In genomic region chr10:117217246-117217840, GRCm38 (mm10) we compare ENCODE assay signal across 18 mouse cellular contexts. TPM values are rescaled to one million over a fixed set of nuclear protein-coding genes. Genes with fewer than 3 reads are reported as not detected.
DNase-seq lines count a peak whose midpoint lies in the region; ATAC-seq lines count a peak whose summit lies in the region.
"Had no signal": no experiment of that assay in that cellular context is flagged by ENCODE, and none has a peak within 500 bp of the region (broad histone marks: within the 10 kb centered on the region; RNA-seq: fewer than 3 reads in every experiment).

No protein-coding gene starts in this region.

- no peak overlapping the region for H3K27ac ChIP-seq in liver, embryonic 11.5 days (ENCODE audit: low read depth, low read length)
- H3K27ac ChIP-seq in limb, embryonic 10.5 days: no peak overlapping the region
- H3K27ac ChIP-seq: heart, embryonic 13.5 days; hindbrain, embryonic 12.5 days; midbrain, embryonic 13.5 days had no signal

- H3K27me3 ChIP-seq in liver, embryonic 11.5 days (replicated peaks; ENCODE audit: control insufficient read depth, insufficient read depth, low read length): no peaks in the 10 kb centered on the region
- H3K27me3 ChIP-seq in limb, embryonic 10.5 days (ENCODE audit: low read depth, poor library complexity, severe bottlenecking): no peaks in the 10 kb centered on the region
- H3K27me3 ChIP-seq: heart, embryonic 13.5 days; hindbrain, embryonic 12.5 days; midbrain, embryonic 13.5 days had no signal

- no peak for ATAC-seq in CD4-positive, CD25-positive, alpha-beta regulatory T cell, adult 4 months
- ATAC-seq in liver, embryonic 11.5 days (replicated peaks; ENCODE audit: low FRiP score): peak; percentile 52; the same call in 1 of the 2 replicates

- H3K9ac ChIP-seq in liver, embryonic 11.5 days (ENCODE audit: low read depth, low read length): no peak overlapping the region
- H3K9ac ChIP-seq: heart, embryonic 13.5 days; hindbrain, embryonic 12.5 days; midbrain, embryonic 13.5 days had no signal

- intact Hi-C loops in heart, postnatal 10 days (cut with DNase I): no loop called here

- peak; percentile 33 for DNase-seq in CD4-positive, CD25-positive, alpha-beta regulatory T cell, adult 2 months (ENCODE audit: low read depth, low spot score)
- DNase-seq in 3T3-L1 (ENCODE audit: low read depth, low spot score): peak; percentile 10
- DNase-seq in adrenal gland, adult 8-10 months: peak; percentile 71
- DNase-seq in liver, embryonic 11.5 days (ENCODE audit: low spot score): no peak
- DNase-seq in layer of hippocampus, adult 9-10 months (ENCODE audit: low spot score): no peak
- DNase-seq in limb, embryonic 10.5 days (ENCODE audit: low spot score): no peak
- no peak for DNase-seq in heart, postnatal 10 days
- DNase-seq: cerebellum, adult 11 months had no signal

- 76% methylated on average over 20 of the region's 20 CpGs for WGBS in liver, embryonic 11.5 days
- WGBS in limb, embryonic 10.5 days: 85% methylated on average over 20 of the region's 20 CpGs

- H3K36me3 ChIP-seq in liver, embryonic 11.5 days (ENCODE audit: control insufficient read depth, insufficient read depth, low read length): peaks cover 60% of the 10 kb centered on the region
- H3K36me3 ChIP-seq in limb, embryonic 10.5 days: peaks cover 93% of the 10 kb centered on the region

- no peak overlapping the region for H3K4me3 ChIP-seq in liver, embryonic 11.5 days (ENCODE audit: low read depth, low read length)
- H3K4me3 ChIP-seq in limb, embryonic 10.5 days: no peak overlapping the region
- H3K4me3 ChIP-seq: heart, embryonic 13.5 days; hindbrain, embryonic 12.5 days; midbrain, embryonic 13.5 days had no signal

- H3K9me3 ChIP-seq in liver, embryonic 11.5 days (ENCODE audit: control insufficient read depth, low read length): no peaks in the 10 kb centered on the region
- H3K9me3 ChIP-seq in limb, embryonic 10.5 days (replicated peaks): no peaks in the 10 kb centered on the region
- H3K9me3 ChIP-seq: heart, embryonic 13.5 days; hindbrain, embryonic 12.5 days; midbrain, embryonic 13.5 days had no signal

- H3K4me1 ChIP-seq in liver, embryonic 11.5 days (replicated peaks; ENCODE audit: control insufficient read depth, insufficient read depth, low read length): peaks cover 4% of the 10 kb centered on the region; the same call in 1 of the 2 replicates
- 0 out of 2 replicates have a peak, but pooled peaks cover 2% of the 10 kb centered on the region for H3K4me1 ChIP-seq in limb, embryonic 10.5 days
- H3K4me1 ChIP-seq: heart, embryonic 13.5 days; hindbrain, embryonic 12.5 days had no signal

- no peak overlapping the region for H3K4me2 ChIP-seq in liver, embryonic 11.5 days
- H3K4me2 ChIP-seq: heart, embryonic 13.5 days; hindbrain, embryonic 12.5 days; midbrain, embryonic 13.5 days had no signal

RNA-seq across cellular contexts. Expression of gene Yeats4, which starts 7.0 kb away (rescaled TPM):
- polyA plus RNA-seq in CD4-positive, CD25-positive, alpha-beta regulatory T cell, adult 4 months (2017; shearing (Covaris generic)): 10 to 100 TPM; 19.1 to 24.6 TPM
- 10 to 100 TPM; 39.3 to 42.6 (median 41.5) TPM for total RNA-seq in adrenal gland, adult 8-10 months (2022)
- 83.2 and 85.4 TPM in 2 replicates for polyA plus RNA-seq in liver, embryonic 11.5 days (2014; fragmentation: Nextera tagmentation; extraction: Ambion mirVana)
- polyA plus RNA-seq in limb, embryonic 10.5 days (2016; fragmentation: Nextera tagmentation; extraction: Ambion mirVana): 107 and 111 TPM in 2 replicates
- 10 to 100 TPM; 33.0 to 33.7 TPM for total RNA-seq in heart, postnatal 10 days (2021)

RNA-seq across cellular contexts. Expression of gene 9530003J23Rik, which starts 21.2 kb away (rescaled TPM):
- not detected for polyA plus RNA-seq in CD4-positive, CD25-positive, alpha-beta regulatory T cell, adult 4 months (2017; shearing (Covaris generic))
- not detected for total RNA-seq in adrenal gland, adult 8-10 months (2022)
- polyA plus RNA-seq in liver, embryonic 11.5 days (2014; fragmentation: Nextera tagmentation; extraction: Ambion mirVana): 0.21 TPM in 1 of 2 replicates, not detected in the other
- polyA plus RNA-seq in limb, embryonic 10.5 days (2016; fragmentation: Nextera tagmentation; extraction: Ambion mirVana): not detected in 2 replicates
- total RNA-seq in heart, postnatal 10 days (2021): not detected
- total RNA-seq: gastrocnemius, adult 18-20 months; layer of hippocampus, adult 8-10 months had no signal
- polyA plus RNA-seq: cortical plate, adult 2 months; heart, embryonic 13.5 days; hindbrain, embryonic 12.5 days; kidney, embryonic 14.5 days; midbrain, embryonic 13.5 days; neural tube, embryonic 11.5 days; spleen, adult 2 months had no signal

Comparison
In these comparisons a context has a peak if more than half of its experiments do, and no peak if none do; other contexts are left out.
1. DNase-seq: peak in CD4-positive, CD25-positive, alpha-beta regulatory T cell, adult 2 months (single experiment), 3T3-L1 (single experiment) and adrenal gland, adult 8-10 months (single experiment); none in liver, embryonic 11.5 days (single experiment), layer of hippocampus, adult 9-10 months (single experiment), limb, embryonic 10.5 days (single experiment) and heart, postnatal 10 days (0 of 2).